Mouse (Mus musculus) testis, postnatal 10 days (tissue): ENCODE results near the gene Rybp.
A peak's percentile ranks its signal among the peaks of the same experiment; 100 is the strongest.

Experiments used
- DNase-seq: peaks from one replicate; pipeline ENCODE4 v3.0.0; 2021; ENCODE audit warnings: low spot score

Gene Rybp

GRCm38 (mm10) chr6:100287334-100288015, at the start of gene Rybp:
Gene Rybp (minus strand): TSS chr6:100287485.
- peak; percentile 97 for DNase-seq

DNA sequence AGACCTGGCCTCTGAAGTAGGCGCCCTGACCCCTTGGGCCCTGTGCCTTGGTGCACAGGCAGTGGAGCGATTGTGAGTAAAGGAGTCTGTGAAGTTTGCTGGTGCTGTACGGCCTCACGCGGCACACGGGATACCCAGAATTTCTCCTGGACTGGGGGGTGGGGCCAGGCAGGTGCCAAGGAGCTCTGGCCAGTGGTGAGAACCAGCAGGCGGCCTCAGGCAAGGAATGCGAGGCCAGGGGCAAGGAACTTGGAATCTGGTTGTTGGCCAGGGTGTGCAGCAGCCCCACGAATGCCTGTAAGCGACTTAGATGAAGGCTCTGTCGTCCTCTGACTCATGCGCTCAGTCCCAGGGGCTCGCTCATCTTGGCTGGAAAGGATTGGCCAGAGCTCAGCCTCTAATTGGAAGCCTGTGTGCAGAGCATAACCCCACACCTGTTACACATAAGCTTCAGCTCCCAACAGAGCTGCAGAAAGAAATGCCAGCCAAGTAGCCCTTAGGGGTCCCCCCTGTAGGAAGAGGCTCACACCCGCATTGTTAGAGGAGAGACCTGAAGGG, 49.4 kb upstream of the Rybp start:
- peak; percentile 44 for DNase-seq

GRCm38 (mm10) chr6:100335506-100336144, 48.3 kb upstream of the Rybp start:
- DNase-seq, result no peak

GRCm38 (mm10) chr6:100333745-100334144, 46.5 kb upstream of the Rybp start:
- no peak for DNase-seq

- DNase-seq, result no peak
Observed at GRCm38 (mm10) chr6:100332479-100332878, 45.2 kb upstream of the Rybp start.

DNA sequence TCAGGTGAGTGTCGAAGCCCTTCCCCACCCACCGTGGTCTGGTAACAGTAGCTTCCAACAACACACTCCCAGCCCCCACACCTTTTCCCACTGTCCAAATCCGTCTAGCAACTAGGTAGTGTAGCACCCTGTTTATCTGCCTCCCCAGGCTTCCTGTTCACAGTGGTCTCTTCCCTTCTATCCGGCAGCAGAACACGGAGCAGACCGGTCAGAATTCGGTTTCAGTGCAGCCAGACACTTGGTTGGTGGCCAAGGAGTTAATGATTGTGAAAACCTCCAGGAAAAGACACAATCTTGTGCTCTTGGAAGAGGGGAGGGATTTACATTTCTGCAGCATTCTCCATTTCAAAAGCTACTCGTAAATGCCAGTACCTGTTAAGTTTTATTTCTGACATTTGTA, 44.3 kb upstream of the Rybp start:
- no peak for DNase-seq

DNA sequence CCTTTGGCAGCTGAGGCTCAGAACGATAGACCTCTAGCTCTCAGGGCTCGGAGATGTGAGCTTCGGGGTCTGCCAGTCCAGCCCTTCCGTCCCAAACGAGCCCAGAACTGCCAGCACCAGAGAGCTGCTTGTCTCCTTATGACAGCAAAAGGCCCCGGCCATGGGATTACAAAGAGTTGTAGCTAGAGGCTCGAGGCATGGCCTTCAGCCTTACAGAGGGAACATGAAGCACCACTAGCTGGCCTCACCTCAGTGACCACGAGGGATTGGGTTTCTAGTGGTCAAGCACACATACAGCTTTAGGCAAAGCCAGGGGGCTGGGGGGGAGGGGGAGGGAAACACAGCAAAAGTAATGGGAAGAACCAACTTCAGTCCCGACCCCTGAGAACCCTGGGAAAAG, 43.8 kb upstream of the Rybp start:
- no peak for DNase-seq

DNA sequence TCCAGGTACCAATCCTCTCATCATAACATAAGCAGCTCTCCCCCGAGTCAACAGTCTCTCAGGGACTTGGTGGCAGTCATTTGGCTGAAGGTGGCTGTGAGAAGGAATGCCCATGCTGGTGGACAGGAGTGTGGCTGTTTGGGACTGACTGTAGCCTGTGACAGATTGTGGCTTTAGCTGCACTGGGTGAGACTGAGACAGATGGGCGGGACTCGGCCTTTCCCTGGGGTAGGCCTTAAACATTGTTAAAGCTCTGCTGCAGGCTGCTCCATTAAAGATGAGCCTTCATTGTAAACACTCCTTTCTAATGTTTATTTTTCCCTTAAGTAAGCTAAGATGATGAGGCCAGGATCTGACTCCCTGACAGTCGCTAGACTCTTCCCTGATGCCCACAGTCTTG, 42.3 kb upstream of the Rybp start:
- no peak for DNase-seq

GRCm38 (mm10) chr6:100327050-100327449, 39.8 kb upstream of the Rybp start:
- peak; percentile 63 for DNase-seq

DNA sequence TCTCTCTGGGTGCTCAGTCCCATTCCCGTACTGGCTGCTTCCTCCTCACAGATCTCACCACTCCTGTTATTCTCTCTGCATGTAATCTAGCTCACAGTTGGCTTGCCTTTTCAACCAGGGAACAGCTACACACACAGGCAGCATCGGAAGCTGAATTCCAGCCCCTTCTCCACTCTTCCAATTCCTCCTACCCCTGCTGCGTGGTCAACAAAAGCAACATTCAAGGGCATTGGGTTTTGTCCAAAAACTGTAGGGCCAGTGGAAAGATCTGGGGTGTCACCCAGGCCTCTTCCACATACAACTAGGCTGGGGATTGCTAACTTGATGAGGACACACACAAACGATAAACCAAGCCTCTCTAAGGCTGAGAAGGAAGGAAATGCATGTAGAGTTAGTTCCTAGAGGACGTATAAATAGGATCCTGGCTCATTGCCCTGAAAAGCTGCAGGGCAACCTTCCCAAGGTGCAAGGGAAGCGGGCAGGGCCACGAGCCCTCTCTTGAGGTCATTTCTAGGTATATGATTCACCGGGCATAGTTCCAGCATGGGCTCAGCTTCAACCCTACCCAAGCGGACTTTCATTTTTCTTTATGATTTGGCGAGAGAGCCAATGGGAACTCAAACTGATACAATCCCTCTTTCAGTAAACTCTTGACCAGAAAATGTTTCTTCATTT, 36.6 kb upstream of the Rybp start:
- no peak for DNase-seq

DNA sequence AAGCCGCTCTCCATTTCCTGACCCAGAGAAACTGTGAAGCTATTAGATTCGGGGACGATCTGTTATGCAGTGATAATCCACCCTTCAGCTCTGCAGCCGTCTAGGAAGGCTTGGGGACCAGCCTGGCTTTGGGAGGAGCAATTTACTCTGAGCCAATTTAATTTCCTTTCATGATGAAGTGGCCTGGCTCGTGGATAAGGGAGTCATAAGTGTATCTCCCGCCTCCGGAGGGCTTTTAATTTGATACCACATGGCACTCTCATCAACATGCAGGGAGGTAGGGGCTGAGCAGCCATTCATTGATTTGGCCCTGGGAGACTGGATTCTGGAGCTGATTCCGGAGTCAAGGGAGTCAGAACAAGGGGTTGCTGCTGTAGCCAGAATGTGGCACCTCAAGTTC, 35.3 kb upstream of the Rybp start:
- DNase-seq, result no peak

DNA sequence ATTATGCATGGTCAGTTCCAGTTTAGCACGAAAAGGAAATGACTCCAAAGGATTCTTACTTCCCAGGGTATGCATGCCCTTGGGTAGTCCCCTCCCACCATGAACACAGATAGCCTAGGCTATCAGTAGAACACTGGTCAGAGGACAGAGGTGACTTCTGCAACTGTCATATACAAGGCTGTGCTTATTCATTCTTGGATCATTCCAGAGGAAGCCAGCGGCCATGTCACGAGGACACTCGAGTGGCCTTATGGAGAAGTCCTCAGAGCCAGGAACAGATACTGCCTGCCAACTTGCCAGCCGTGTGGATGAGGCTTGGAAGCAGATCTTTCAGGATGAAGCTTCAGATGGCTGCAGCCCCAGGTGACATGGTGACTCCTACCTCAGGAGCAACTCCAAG, 34.9 kb upstream of the Rybp start:
- DNase-seq, result no peak

DNA sequence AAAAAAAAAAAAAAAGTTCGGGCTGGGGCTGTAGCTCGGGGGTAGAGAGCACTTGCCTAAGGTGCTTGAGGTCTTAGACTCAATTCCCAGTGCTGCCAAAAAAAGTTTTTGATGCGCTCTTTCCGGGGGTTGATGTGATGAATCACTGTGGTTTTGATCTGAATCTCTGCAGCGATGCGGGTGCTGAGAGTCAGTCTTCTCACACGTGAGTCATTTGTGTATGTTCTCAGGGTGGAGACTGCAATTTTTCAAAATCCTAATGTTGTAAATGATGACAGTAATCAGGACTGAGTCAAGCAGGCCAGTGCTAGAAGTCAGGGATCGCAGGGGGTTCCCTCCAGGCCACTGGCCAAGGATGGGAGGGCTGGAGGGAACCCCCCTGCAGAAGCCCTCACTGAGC, 26.9 kb upstream of the Rybp start:
- DNase-seq, result no peak

DNA sequence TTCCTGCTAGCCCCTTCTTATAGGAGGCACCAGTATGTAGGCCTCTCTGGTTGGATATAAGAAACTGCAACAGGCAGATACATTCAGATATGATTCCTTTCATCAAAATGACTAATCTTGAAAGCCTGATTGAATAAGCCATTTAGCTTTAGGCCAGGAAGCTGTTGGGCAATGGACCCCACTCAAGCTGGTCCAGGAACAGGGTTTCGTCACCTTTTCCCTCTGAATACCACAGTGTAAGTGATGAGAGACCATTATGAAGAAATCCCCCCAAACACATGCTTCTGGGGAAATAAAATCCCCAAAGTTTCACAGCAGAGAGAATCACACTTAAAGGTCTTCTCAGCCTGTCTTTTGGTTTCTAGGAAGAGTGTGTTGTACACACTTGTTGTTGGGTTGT, 23.9 kb upstream of the Rybp start:
- DNase-seq, result no peak

DNA sequence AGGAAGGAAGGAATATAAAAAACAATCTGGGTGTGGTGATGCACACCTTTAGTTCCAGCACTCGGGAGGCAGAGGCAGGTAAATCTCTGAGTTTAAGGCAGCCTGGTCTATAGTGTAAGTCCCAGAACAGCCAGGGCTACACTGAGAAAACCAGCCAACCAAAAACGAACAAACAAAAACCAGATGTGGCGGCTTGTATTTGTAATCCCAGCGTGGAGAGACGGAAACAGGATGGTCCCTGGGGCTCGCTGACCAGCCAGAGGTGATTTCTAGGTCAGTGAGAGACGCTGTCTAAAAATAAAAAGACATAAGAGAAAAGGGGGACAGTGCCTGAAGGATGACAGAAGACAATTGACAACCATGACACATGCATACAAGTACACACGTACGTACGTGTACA, 17.5 kb upstream of the Rybp start:
- DNase-seq, result no peak

DNA sequence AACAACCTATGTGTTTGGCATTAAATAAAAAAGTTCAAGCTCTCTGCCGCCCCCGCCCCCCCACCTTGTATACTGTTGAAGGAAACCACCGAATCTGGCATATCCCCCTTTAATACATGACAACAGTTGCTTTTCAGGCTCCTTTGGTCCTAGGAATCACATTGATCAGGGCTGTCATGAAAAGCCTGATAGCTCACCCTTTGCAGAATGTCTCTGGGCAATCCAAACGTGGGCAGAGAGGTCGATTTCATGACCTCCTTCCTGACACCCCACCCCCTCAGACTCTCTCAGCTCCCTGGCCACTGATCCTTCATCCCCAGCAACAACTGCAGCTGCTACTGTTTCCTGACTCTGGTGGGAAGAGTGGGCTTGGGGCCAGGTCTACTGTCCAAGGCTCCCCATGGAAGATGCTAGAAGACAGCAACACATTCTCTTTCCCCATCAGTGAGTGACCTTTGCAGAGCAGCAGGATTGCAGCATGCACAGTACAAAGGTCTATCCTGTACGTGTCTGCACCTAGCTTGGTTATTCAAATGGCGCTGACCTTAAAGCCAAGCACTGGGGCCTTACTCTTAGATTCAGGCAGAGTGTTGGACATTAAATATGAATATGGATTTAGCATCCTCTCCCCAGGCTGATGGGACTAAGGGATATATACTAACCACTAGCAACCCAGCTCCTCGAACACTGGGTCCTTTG, 14.3 kb upstream of the Rybp start:
- no peak for DNase-seq

DNA sequence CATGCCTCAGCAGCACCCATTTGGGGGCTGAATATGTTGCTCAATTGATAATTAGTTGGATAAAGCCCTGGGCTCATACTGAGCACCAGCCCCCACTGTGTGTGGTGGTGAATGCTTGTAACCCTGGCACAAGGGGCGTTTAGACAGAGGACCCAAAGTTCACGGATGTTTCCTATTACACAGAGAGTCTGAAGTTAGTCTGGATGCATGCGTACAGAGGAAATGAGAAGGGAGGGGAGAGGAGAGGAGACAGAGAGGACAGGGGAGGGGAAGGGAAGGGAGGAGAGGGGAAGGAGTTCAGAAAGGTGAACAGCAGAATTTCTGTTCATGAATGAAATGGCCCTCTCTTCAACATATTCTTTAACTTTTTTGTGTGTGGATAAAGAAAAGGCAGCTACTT, 13.5 kb upstream of the Rybp start:
- DNase-seq, result no peak

DNA sequence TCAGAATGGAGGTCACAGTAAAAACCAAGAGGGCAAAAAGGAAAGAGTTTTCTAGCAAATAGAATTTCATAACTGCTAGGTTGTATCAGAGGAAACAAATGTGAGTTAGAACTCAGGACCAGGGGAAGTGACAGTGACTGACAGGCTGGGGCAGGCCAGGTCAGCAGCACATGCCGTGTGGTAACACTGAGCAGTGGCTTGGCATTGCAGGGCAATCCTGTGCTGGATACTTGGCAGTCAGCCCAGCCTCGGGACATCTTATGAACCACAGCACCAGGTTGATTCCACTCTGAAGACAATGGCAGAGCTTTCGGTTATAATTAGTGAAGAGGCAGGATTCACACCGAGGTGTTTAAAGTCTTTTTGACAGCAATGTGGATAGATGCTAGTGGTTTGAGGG, 11.7 kb upstream of the Rybp start:
- no peak for DNase-seq

DNA sequence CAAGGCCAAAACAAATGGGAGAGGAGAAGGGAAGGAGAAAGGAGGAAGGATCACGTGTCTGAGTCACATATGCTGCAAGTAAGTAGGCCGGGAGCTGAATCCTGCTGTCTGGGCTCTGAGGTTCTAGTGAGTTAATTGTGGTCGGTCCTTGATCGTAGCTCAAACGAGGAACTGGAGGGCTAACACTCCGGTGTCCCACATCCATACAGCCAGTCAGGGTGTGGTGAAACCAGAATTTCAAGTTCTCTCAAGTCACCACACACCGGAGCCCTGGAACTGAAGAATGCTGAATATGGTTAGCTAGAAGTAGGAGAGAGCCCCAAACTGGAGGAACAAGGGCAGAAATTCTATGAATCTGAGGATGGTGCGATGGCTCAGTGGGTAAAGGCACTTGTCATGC, 10.3 kb upstream of the Rybp start:
- DNase-seq, result no peak

DNA sequence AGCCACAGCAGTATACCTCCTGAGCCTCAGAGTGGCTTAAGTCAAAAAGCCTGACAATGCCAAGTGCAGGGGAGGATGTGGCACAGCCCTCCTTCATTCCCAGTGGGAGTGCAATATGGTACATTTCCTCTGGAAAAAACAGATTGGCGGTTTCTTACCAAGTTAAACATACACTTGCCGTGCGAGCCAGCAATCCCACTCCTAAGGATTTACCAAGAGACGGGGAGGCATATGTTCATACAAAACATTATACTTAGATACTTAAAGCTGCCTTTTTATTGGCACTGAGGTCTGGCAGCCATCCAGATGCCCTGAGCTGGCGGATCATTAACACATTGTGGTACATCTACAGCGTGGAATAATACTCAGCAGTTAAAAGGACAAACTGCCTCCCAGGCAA, 5.1 kb upstream of the Rybp start:
- no peak for DNase-seq

DNA sequence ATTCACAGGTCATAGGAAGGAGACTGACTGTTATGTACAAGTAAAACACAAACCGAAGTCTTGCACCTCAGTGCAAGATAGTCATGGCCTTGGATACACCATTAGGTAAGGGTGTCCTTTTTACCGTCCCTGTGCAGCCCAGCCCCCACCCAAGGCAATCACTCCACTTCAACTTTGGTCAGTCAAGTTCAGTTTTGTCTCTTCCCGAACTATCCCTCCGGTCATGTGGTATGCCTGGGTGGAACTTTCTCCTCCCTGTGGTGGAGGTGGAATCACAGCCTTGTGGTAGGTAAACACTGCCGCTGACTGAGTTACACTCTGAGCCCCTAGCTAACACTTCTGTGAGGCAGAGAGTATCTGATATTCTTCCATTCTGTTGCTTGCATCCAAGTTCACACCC, 1.8 kb upstream of the Rybp start:
- DNase-seq, result no peak

DNA sequence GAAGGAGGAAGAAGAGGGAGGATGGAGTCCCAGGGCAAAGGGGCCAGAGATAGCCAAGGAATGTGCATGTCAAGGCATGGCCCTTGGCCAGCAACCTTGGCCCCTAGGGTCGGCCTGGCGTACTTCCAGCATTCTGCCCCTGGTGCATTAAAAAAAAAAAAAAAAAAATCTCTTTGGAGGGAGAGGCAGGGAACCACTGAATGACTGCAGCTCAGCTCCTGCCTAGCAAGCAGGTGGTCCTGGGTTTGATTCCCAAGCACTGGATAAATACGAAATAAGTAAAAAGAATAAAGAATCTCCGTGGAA, 1.4 kb upstream of the Rybp start:
- peak; percentile 73 for DNase-seq
